Mouse (Mus musculus) megakaryocyte, embryonic 14.5 days (primary cell): ENCODE results near the gene Zbed3. TPM values are rescaled to one million over a fixed set of nuclear protein-coding genes. Genes with fewer than 3 reads are reported as not detected.
A peak's percentile ranks its signal among the peaks of the same experiment; 100 is the strongest.
"Not testable (repeated sequence)": the region's sequence is repeated elsewhere in the genome, so short reads cannot be mapped to it uniquely, and the experiment has no call there.

ENCODE experiments used
- H3K27me3 ChIP-seq: replicated peaks from 2 replicates; pipeline ENCODE3; 2012; ENCODE audit warnings: inconsistent platforms
- H3K36me3 ChIP-seq: replicated peaks from 2 replicates; pipeline ENCODE3; 2012; ENCODE audit warnings: low read length, inconsistent platforms, mixed read lengths
- H3K4me1 ChIP-seq: 2 replicates; pipeline ENCODE4 v1.6.1; 2012; ENCODE audit warnings: inconsistent platforms
- H3K4me3 ChIP-seq: replicated peaks from 2 replicates; pipeline ENCODE3; 2012; ENCODE audit warnings: moderate library complexity, mild to moderate bottlenecking, inconsistent platforms
- H3K9me3 ChIP-seq: 2 replicates; pipeline ENCODE4 v1.6.1; 2012; ENCODE audit warnings: inconsistent platforms
- FLI1 ChIP-seq: IDR thresholded peaks from 2 replicates; pipeline ENCODE4 v1.6.1; 2012; ENCODE audit warnings: low read length, inconsistent platforms, mixed read lengths
- GATA1 ChIP-seq: IDR thresholded peaks from 3 replicates; pipeline ENCODE4 v1.6.1; 2012; ENCODE audit warnings: mixed read lengths, low read length, inconsistent platforms, borderline replicate concordance
- polyA plus RNA-seq: library from polyadenylated mRNA; stranded (reverse); fragments of >175 nt; gene quantifications from 2 replicates; pipeline ENCODE4 v1.2.3, GENCODE M21; 2012; ENCODE audit warnings: low replicate concordance; ENCODE audit not compliant: insufficient read depth

Zbed3 gene
- polyA plus RNA-seq, 1 experiment = 12.4 TPM

DNA sequence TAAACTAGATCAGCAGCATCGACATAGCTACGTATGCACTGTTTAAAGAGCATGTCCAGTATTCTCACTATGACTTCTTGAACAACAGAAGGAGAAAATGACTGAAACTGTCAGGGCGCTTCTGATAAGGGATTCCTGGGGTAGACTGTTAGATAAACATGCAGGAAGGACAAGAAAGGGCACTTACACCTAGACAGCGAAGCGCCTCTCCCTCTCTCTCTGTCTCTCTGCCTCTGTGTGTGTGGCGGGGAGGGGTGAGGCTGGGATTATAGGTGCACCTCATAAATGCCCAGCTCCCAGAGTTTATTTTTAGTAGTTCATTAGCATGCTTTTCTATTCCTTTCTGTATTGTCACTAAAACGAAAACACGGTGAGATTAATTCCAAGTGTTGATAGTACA, 42.9 kb downstream of the Zbed3 start:
- Histone ChIP-seq H3K4me1 (no peaks in the 10 kb centered on the region; the same call in 1 of the 2 replicates), H3K9me3 (no peaks in the 10 kb centered on the region), H3K27me3 (no peaks in the 10 kb centered on the region), H3K4me3 (no peak overlapping the region), H3K36me3 (peaks cover 98% of the 10 kb centered on the region)
- no peak for TF ChIP-seq GATA1
- no peak for TF ChIP-seq FLI1

DNA sequence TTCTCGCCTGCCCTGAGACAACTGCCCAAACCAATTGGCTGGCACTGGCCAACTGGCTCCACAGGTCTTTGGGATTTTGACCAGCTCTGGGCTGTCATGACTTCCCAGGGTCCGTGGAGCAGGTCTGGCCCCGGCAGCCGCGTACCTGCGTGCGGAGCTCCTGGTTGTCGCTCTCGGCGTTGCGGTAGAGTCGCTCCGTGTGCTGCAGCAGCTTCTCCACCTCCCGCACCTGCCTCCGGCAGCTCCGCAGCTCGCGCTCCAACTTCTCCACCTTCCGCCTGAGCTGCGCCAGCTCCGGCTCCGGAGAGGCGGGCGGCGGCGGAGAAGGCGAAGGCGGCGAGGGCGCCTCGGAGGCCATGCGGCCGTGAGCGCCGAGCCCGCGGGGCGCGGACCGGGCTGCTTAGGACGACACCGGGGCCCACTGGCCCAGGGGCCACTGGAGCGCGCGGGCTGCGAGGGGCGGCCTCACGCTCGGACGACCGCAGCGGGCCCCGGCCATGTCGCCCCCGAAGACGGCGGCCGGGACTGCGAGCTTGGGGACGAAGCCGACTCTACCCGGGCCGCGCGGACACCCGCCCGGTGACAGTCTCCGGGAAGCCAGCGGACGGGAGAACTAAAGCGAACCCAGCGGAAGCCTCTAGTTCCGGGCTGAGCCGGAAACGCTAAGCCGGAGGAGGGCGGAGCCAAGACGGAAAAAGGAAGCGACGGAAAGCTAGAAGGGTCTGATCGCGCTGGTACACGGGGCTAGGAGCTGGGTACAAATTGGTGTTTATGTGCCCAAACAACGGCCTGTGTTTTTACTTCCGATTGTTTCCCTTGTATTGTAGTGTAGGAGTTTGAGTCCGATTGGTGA, 51.5 kb downstream of the Zbed3 start, which contains the start of gene Aggf1:
TSS of gene Aggf1 (minus strand) at position 652 of the 853 bp plus-strand sequence.
- H3K4me3 ChIP-seq = peak within 1 kb of the TSS; percentile 99
- H3K9me3 ChIP-seq = no peaks in the 10 kb centered on the region
- no peaks in the 10 kb centered on the region for H3K27me3 ChIP-seq
- peaks cover 21% of the 10 kb centered on the region for H3K36me3 ChIP-seq
- TF ChIP-seq GATA1 = no peak
- TF ChIP-seq FLI1 = peak; percentile 69
- peaks cover 26% of the 10 kb centered on the region for H3K4me1 ChIP-seq

DNA sequence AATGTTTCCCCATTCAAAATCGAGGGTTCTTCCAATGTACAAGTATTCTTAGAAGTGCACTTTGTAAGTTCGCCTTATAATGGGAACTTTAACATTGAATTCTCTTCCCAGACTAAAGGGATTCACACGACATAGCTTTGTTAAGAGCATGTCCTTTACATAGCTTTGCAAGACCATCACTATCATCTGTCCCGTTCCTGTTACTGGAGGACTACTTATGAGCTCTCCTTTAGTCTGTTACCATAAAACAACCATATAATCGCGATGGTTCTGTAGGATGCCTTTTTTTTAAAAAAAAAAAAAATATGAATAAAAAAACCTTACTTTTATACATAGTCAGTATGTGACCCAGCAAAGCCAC, 52.1 kb downstream of the Zbed3 start:
- Histone ChIP-seq H3K4me3 (peak overlapping the region; percentile 99), H3K36me3 (peaks cover 15% of the 10 kb centered on the region), H3K9me3 (no peaks in the 10 kb centered on the region), H3K4me1 (peaks cover 26% of the 10 kb centered on the region), H3K27me3 (no peaks in the 10 kb centered on the region)
- no peak for TF ChIP-seq FLI1
- TF ChIP-seq GATA1 = no peak

DNA sequence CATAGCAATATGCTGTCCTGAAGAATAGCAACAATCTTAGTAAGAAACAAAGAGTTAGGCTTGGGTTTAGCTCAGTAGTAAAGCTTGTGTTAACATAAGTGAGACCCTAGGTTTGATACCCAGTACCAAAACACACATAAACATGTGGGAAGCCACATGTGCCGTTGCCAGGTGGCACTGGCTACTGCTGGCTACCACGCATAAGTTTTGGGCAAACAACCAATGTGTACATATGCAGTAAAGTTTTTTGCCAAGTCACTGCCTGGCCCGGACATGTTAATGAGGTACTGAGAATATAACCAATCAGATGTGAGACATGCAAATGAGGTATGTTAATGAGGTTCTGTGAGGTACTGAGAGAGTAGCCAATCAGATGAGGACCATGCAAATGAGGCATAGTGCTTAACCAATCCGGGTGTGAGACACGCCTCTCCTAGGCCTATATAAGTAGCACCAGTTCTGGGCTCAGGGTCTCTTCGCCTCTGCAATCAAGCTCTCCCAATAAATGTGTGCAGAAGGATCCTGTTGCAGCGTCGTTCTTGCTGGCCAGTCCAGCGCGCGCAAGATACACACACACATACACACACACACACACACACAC, 53.4 kb downstream of the Zbed3 start:
- H3K36me3 ChIP-seq, H3K27me3 ChIP-seq, H3K9me3 ChIP-seq, H3K4me3 ChIP-seq: not testable (repeated sequence)
- H3K4me1 ChIP-seq = peaks cover 28% of the 10 kb centered on the region

DNA sequence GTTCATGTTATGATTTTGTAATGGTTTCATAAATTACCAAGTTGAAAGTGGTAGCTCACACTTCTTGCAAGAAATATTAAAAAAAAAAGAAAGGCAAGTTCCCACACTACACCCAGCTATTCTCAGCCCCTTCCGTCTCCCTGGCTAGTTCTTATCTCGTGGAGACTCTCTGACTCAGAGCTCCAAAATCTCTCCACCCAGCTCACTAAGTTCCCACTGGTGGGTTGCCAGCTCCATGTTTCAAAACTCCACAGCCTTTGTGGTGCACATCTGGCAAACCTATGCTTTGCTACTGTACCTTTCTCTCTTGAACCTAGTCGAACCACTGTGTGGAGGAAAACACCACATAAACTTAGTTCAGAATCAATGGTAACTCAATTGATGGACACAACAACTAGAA, 55.3 kb downstream of the Zbed3 start:
- no peak for TF ChIP-seq FLI1
- peaks cover 25% of the 10 kb centered on the region for H3K4me1 ChIP-seq
- no peak overlapping the region for H3K4me3 ChIP-seq
- H3K27me3 ChIP-seq = no peaks in the 10 kb centered on the region
- H3K9me3 ChIP-seq = no peaks in the 10 kb centered on the region
- H3K36me3 ChIP-seq = no peaks in the 10 kb centered on the region

DNA sequence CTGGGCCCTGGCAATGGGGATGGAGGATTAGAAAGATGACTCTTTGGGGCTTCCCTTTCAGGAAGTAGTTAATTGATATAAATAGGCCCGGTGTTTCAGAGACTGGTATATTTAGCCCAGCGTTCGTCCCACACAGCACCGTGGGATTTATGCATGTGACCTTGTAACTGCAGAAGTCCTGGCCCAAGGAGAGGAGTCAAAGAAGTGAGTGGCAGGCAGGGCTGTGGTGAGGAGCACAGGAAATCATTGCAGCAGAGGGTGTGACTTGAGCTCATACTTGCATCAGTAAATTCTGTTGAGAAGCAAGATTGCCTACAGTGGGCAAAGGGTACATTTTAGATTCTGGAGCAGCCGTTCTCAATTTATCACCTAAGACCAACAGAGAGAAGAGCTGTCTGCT, 59.0 kb downstream of the Zbed3 start:
- Histone ChIP-seq H3K4me1 (peaks cover 17% of the 10 kb centered on the region), H3K36me3 (no peaks in the 10 kb centered on the region), H3K4me3 (no peak overlapping the region), H3K9me3 (no peaks in the 10 kb centered on the region), H3K27me3 (peaks cover 8% of the 10 kb centered on the region)
- TF ChIP-seq GATA1 (no peak), FLI1 (no peak)

Other genes starting within 250 kb of the Zbed3 start
- gene Pde8b, start 73.3 kb upstream of the Zbed3 start, polyA plus RNA-seq = 0.06 TPM in 1 of 2 replicates, not detected in the other
- gene Aggf1, start 51.7 kb downstream of the Zbed3 start, polyA plus RNA-seq = 10.7 and 35.3 TPM in 2 replicates
- gene Crhbp, start 121.3 kb downstream of the Zbed3 start, polyA plus RNA-seq = not detected in 2 replicates
- not detected in 2 replicates for gene S100z, start 155.1 kb downstream of the Zbed3 start, polyA plus RNA-seq
- not detected in 2 replicates for gene F2rl1, start 201.6 kb downstream of the Zbed3 start, polyA plus RNA-seq